Mouse (Mus musculus) liver, postnatal 0 days (tissue): Measurements from ENCODE around the gene Il18. TPM values are rescaled to one million over a fixed set of nuclear protein-coding genes. Genes with fewer than 3 reads are reported as not detected.
"Not testable (repeated sequence)": the region's sequence is repeated elsewhere in the genome, so short reads cannot be mapped to it uniquely, and the experiment has no call there.

Source experiments
- ATAC-seq: fragments of 200-750 bp; cut with Nextera tagmentation; 2 replicates; pipeline ENCODE4 v1.8.0; 2017; ENCODE audit warnings: mild to moderate bottlenecking, moderate library complexity
- DNase-seq: peaks from one replicate; pipeline ENCODE4 v3.0.0-alpha.2; 2016
- H3K27ac ChIP-seq: fragments of 300-500 bp; sonication (generic); 2 replicates; pipeline ENCODE4 v1.5.1; 2014; ENCODE audit warnings: antibody characterized with exemption, moderate library complexity, mild to moderate bottlenecking, low read depth
- H3K27me3 ChIP-seq: fragments of 300-500 bp; sonication (generic); 2 replicates; pipeline ENCODE4 v1.6.1; 2014; ENCODE audit warnings: low read length, control low read depth, mixed read lengths; ENCODE audit not compliant: insufficient read depth
- H3K36me3 ChIP-seq: fragments of 300-500 bp; sonication (generic); replicated peaks from 2 replicates; pipeline ENCODE4 v1.6.1; 2014; ENCODE audit warnings: mild to moderate bottlenecking, control low read depth, low read length, moderate library complexity, mixed read lengths; ENCODE audit not compliant: insufficient read depth
- H3K4me1 ChIP-seq: fragments of 300-500 bp; sonication (generic); 2 replicates; pipeline ENCODE4 v1.6.1; 2014; ENCODE audit warnings: antibody characterized with exemption, mild to moderate bottlenecking, control low read depth; ENCODE audit not compliant: insufficient read depth
- H3K4me2 ChIP-seq: fragments of 300-500 bp; sonication (generic); 2 replicates; pipeline ENCODE4 v1.6.1; 2014; ENCODE audit warnings: low read depth, mild to moderate bottlenecking, low read length, moderate library complexity, mixed read lengths
- H3K4me3 ChIP-seq: fragments of 300-500 bp; sonication (generic); 2 replicates; pipeline ENCODE4 v1.5.1; 2014; ENCODE audit warnings: low read depth, low read length
- H3K9ac ChIP-seq: fragments of 300-500 bp; sonication (generic); replicated peaks from 2 replicates; pipeline ENCODE4 v1.6.1; 2014; ENCODE audit warnings: mild to moderate bottlenecking, moderate library complexity
- H3K9me3 ChIP-seq: fragments of 300-500 bp; sonication (generic); 2 replicates; pipeline ENCODE4 v1.6.1; 2016; ENCODE audit warnings: mild to moderate bottlenecking, control low read depth, low read length, mixed read lengths
- CTCF ChIP-seq: sonication (generic); IDR thresholded peaks from 2 replicates; pipeline ENCODE4 v1.5.1; 2016; ENCODE audit warnings: antibody characterized with exemption, low read depth
- EP300 ChIP-seq: IDR thresholded peaks from 2 replicates; pipeline ENCODE4 v1.6.1; 2016; ENCODE audit warnings: antibody characterized with exemption, low read depth, mild to moderate bottlenecking
- WGBS: fragments of 180-500 bp; shearing (Covaris S2); extraction: QIAGEN DNeasy Blood & Tissue Kit; methylation state at CpG from one replicate; pipeline ENCODE4 v1.1.7; 2014; ENCODE audit not compliant: insufficient replicate concordance; 5-methylcytosine and 5-hydroxymethylcytosine counted together
- polyA plus RNA-seq: library from polyadenylated mRNA; unstranded; fragments of >200 nt; fragmentation: Nextera tagmentation; extraction: Ambion mirVana; gene quantifications from 2 replicates; pipeline ENCODE4 v1.2.1, GENCODE M21; 2015

Gene Il18
- polyA plus RNA-seq, 1 experiment from 2014 or later: 19.1 TPM

DNA sequence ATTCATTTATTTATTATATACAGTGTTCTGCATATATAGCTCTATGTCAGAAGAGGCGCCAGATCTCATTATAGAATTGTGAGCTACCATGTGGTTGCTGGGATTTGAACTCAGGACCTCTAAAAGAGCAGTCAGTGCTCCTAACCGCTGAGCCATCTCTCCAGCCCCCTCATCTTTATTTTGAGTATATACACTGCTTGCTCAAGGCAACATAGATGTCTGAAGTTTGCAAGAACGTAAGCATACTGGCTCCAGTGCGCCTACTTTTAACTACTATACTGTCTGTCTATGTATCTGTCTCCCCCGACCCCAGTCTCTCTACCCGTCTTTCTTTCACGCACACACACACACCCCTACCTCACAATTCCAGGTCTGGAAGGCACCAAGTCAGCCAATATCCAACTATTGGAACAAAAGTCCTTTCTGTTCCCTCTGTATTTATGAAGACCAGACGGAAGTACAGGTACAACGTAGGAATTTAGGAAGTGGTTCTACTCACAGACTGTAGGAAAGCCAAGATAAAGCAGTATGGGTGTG lies 63.2 kb downstream of the Il18 start:
- peaks cover 21% of the 10 kb centered on the region for H3K36me3 ChIP-seq
- ATAC-seq (no peak), DNase-seq (no peak)
- H3K9ac ChIP-seq: no peak overlapping the region
- H3K4me3 ChIP-seq: peak overlapping the region; percentile 99
- WGBS: 56% methylated on average over 9 of the region's 9 CpGs
- H3K27me3 ChIP-seq: no peaks in the 10 kb centered on the region
- no peaks in the 10 kb centered on the region for H3K9me3 ChIP-seq
- H3K4me2 ChIP-seq: peak overlapping the region; percentile 94
- no peak overlapping the region for H3K27ac ChIP-seq
- H3K4me1 ChIP-seq: peaks cover 11% of the 10 kb centered on the region
- TF ChIP-seq CTCF (no peak), EP300 (no peak)

DNA sequence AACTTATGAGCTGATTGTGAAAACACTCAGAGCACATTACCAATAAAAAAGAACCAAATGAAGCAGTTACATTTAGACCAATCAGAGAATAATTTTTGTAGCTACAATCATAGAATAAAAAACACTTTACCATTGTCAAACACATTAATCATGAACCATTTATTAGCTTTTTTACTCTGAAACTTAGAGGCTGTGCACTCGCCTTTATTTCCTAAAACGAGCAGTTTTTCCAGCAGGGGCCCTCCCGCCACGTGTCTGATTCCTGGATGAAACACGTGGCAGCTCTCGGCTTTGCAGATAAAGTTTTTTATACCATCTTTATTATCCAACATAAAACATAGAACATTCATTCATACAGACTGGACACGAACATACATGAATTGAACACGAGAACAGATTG lies 76.3 kb downstream of the Il18 start:
- DNase-seq, H3K9me3 ChIP-seq: not testable (repeated sequence)
- 93% methylated on average over 6 of the region's 8 CpGs for WGBS

More for the DNA sequence above, 76.3 kb downstream of the Il18 start:
- not testable (repeated sequence) for H3K27me3 ChIP-seq, H3K4me2 ChIP-seq, H3K9ac ChIP-seq, ATAC-seq, H3K27ac ChIP-seq, H3K4me3 ChIP-seq, H3K4me1 ChIP-seq
- peaks cover 11% of the 10 kb centered on the region for H3K36me3 ChIP-seq

Other genes starting within 250 kb of the Il18 start
- 185 and 194 TPM in 2 replicates for gene Rpl10-ps3, start 209.9 kb upstream of the Il18 start, polyA plus RNA-seq
- gene Plet1, start 60.3 kb upstream of the Il18 start, polyA plus RNA-seq: 0.71 and 1.0 TPM in 2 replicates
- gene Pts, start 26.1 kb upstream of the Il18 start, polyA plus RNA-seq: 44.6 and 48.9 TPM in 2 replicates
- gene Bco2, start 354 bp downstream of the Il18 start, polyA plus RNA-seq: 1.1 and 1.6 TPM in 2 replicates
- not detected in 2 replicates for gene Tex12, start 6.5 kb downstream of the Il18 start, polyA plus RNA-seq
- 454 and 476 TPM in 2 replicates for gene Sdhd, start 49.0 kb downstream of the Il18 start, polyA plus RNA-seq
- 198 and 212 TPM in 2 replicates for gene Timm8b, start 49.1 kb downstream of the Il18 start, polyA plus RNA-seq
- gene Pih1d2, start 62.5 kb downstream of the Il18 start, polyA plus RNA-seq: 0.51 and 0.73 TPM in 2 replicates
- 8.3 and 9.2 TPM in 2 replicates for gene Nkapd1, start 62.6 kb downstream of the Il18 start, polyA plus RNA-seq
- 25.5 and 26.1 TPM in 2 replicates for gene Dlat, start 105.0 kb downstream of the Il18 start, polyA plus RNA-seq
- 3.6 and 3.7 TPM in 2 replicates for gene Dixdc1, start 184.7 kb downstream of the Il18 start, polyA plus RNA-seq
- 11.6 and 13.9 TPM in 2 replicates for gene 2310030G06Rik, start 191.7 kb downstream of the Il18 start, polyA plus RNA-seq
- 9.1 and 14.2 TPM in 2 replicates for gene Cryab, start 196.5 kb downstream of the Il18 start, polyA plus RNA-seq
- 0.86 and 1.2 TPM in 2 replicates for gene Hspb2, start 197.5 kb downstream of the Il18 start, polyA plus RNA-seq
- gene Fdxacb1, start 213.4 kb downstream of the Il18 start, polyA plus RNA-seq: 4.9 and 6.6 TPM in 2 replicates
- 7.5 and 8.6 TPM in 2 replicates for gene Alg9, start 220.2 kb downstream of the Il18 start, polyA plus RNA-seq
- gene 1110032A03Rik, start 220.7 kb downstream of the Il18 start, polyA plus RNA-seq: 34.6 and 36.2 TPM in 2 replicates